Comparison of ENCODE assay signal across 17 mouse cellular contexts in the genomic region with DNA sequence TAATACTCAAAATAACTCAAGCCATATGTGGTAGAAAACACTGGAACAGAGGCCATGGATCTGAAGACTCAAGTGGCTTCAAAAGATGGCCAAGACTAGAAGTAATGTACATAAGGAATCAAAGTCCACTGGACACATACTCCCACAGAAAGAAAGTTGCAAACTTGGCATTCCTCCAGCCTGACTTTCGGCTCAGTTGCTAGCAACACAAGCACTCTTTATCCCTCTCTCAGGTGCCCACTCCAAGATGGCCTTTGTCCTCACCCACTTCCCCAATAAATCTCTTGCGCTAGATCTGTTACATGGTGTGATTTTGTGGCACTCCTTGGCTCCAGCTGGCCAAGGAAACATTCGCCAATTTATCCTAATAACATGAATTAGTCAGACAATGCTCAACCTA.
DNase-seq lines count a peak whose midpoint lies in the region; ATAC-seq lines count a peak whose summit lies in the region.
"Had no signal": no experiment of that assay in that cellular context is flagged by ENCODE, and none has a peak within 500 bp of the region (broad histone marks: within the 10 kb centered on the region; RNA-seq: fewer than 3 reads in every experiment).

No protein-coding gene starts in this region.

- intact Hi-C loops in heart, postnatal 10 days (cut with DNase I), result no loop called here

- peak; percentile 14 for DNase-seq in heart, postnatal 4 days
- no peak for DNase-seq in heart, postnatal 10 days
- peak; percentile 11 to 56 for DNase-seq in kidney, postnatal 4 days
- no peak for DNase-seq in kidney, adult 11 months
- DNase-seq in lung, postnatal 10 days, result peak; percentile 27
- DNase-seq in testis, postnatal 14 days (ENCODE audit: low spot score), result peak; percentile 6
- DNase-seq in urinary bladder, postnatal 36 days (ENCODE audit: low spot score in 2 of 2), result no peak
- DNase-seq: B cell, adult 2 months; cerebellum, adult 9-10 months; gastrocnemius, postnatal 25 days; liver; liver, postnatal 0 days had no signal

- ATAC-seq in CD4-positive, CD25-positive, alpha-beta regulatory T cell, adult 4 months, result no peak
- ATAC-seq: activated CD4-positive, CD25-positive, alpha-beta regulatory T cell, adult 4 months; inflammation-experienced regulatory T-cells, adult 6 months; liver, postnatal 0 days; midbrain, embryonic 15.5 days; Patski had no signal

Comparison
In these comparisons a context has a peak if more than half of its experiments do, and no peak if none do; other contexts are left out.
1. DNase-seq: peak in heart, postnatal 4 days (single experiment), kidney, postnatal 4 days (2 of 2), lung, postnatal 10 days (single experiment) and testis, postnatal 14 days (single experiment); none in heart, postnatal 10 days (0 of 2), kidney, adult 11 months (single experiment) and urinary bladder, postnatal 36 days (0 of 2).